Mouse (Mus musculus) spleen, embryonic (tissue): ENCODE data around the gene Ppp1r11.

Experiments
- CTCF ChIA-PET: fragments of 350-600 bp; sonication (Branson Sonifier 250); formaldehyde crosslinking; loops from one replicate; lab custom pipeline; 2022; lab: Charles Lee

Ppp1r11 gene

DNA sequence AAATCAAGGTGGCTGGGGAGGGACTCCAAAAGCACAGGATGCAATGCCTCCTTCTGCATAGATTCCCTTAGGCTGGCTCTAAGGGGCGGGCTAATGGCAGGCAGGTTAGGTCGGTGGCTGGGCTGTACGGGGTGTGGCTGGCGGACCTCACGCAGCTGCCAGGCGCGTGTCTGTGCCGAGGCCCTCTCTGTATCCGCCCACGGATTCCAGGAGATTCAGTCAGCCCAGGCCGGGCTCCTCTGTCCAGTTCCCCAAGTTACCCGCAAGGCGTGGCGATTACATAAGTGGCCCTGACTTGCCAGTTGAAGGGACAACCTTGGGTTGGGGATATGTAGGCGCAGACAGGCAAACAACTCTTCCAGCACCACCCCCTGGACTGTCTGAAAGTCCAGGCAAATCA, 31.3 kb downstream of the Ppp1r11 start:
- CTCF ChIA-PET = no interaction called here

DNA sequence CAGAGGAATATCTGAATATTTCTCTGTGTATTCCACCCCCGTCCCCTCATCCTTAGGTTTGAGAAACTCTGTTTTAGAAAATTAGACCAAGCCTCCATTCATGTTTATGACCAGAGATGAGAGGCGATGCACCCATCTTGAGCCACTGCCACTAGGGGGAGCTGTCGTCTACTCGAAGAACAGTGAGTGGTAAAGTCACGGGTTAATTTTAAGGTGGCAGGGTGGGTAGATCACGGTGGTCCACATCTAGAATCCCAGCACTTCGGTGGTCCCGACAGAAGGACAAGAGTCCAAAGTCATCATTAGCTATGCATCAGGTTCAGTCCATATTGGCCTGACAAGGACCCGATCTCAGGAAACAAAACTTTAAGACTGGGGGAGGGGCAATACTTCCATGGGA, 36.5 kb downstream of the Ppp1r11 start:
- CTCF ChIA-PET = interaction anchor here (1.0 kb wide), 1 partner anchor 12 kb away, joined by 4 read pairs; no protein-coding TSS in a partner anchor

DNA sequence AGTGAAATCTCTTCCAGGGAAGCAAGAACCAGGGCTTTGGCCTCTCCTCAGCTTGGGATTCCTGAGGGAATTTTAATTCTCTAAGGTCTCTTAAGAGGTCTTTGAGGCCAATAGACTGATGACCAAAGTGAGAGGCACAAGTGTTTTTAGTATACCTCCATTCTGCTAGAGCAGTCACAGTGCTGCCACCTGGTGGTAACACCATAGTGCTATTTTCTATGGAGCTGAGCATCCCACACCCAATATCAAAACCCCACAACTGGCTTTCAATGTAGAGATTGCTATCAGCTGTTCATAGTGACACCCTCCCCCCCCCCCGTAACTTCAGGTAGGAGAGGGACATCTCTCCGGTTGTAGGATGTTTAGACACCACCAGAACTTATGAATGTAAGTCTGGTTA, 37.4 kb downstream of the Ppp1r11 start:
- CTCF ChIA-PET = no interaction called here

DNA sequence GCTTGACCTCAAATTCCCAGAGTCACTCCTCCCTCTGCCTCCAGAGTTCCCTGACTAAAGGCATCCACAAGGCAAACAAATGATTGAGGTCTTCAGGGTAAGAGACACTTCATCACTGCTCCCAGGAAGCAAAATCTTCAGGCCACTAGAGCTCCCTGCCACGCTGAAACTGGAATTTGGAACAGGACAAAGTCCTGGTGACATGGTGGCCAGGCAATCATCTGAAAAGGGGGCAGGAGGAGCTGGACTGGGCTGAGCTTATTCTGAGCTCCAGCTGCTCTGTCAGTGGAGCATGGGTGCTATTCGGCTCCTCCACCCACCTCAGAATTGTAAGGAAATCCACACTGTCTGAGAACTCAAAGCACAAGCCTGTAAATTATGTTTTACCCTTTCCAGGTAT, 39.5 kb downstream of the Ppp1r11 start:
- CTCF ChIA-PET = interaction anchor here (0.6 kb wide), 2 partner anchors 33 to 135 kb away, joined by 3 read pairs; no protein-coding TSS in a partner anchor

DNA sequence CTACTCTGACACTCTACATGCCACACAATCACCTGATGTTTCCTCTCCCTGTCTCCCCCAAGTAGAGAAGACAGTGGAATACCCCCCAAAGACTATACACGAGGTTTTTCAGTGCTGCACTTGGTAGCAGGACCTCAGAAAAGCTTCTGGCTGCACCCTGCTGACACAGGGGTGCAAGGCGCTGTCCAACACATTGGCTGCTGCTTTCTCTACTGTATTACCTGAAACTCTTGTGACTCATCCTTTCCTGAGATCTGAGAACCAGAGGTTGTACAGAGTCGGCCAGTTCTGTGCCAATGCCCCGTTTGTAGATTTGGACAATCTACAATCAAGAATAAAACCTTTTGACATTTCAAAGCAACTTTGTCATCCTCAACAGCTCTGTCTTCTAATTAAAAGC, 41.7 kb downstream of the Ppp1r11 start:
- CTCF ChIA-PET = no interaction called here

DNA sequence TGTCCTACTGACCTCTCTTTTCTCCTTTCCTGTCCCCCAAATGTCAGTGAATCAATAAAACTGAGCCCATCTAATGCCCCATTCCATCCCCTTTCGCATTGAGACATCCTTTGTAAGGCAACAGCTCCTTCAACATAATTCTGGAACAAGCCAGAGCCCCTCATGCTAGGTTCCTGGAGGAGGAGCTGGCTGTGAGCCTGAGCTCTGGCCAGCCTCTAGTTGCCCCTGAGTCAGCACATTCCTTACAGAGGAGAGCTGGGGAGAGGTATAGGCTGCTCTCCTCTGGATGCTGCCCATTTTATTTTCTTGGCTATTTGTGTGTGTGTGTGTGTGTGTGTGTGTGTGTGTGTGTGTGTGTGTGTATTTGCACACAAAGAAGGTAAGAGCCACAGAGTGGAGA, 43.3 kb downstream of the Ppp1r11 start:
- CTCF ChIA-PET = no interaction called here

DNA sequence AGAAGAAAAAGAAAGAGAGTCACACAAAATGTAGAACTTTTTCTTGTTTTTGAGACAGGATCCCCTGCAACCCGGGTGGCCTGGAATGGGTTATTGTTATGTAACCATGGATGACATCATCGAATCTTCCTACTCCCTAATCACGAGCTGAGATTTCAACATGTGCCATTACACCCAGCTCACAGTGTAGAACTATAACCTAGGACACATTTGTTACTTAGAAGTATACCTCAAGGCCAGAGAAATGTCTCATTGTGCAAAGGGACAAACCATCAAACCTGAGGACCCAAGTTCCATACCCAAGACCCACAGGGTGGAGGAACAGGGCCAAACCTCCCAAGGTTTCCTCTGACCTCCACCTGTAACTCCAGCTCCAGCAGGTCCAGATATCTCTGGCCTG, 47.9 kb downstream of the Ppp1r11 start:
- CTCF ChIA-PET = interaction anchor here (1.1 kb wide), 1 partner anchor 11 kb away, joined by 4 read pairs; no protein-coding TSS in a partner anchor

DNA sequence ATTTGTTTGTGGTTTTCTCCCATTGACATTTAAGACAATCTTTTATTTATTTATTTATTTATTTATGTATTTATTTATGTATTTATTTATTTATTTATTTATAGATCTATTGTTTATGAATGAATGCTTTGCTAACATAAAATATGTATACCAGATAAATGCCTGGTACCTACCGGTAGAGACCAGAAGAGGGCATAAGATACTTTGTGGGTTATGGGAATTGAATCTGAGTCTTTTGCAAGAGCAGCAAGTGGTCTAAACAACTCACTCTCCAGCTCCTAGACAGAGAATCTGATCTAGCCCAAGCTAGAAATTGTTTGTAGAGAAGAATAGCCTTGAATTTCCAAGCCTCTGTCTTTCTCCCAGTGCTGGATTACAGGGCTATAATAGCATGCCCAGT, 50.9 kb downstream of the Ppp1r11 start:
- CTCF ChIA-PET = no interaction called here

DNA sequence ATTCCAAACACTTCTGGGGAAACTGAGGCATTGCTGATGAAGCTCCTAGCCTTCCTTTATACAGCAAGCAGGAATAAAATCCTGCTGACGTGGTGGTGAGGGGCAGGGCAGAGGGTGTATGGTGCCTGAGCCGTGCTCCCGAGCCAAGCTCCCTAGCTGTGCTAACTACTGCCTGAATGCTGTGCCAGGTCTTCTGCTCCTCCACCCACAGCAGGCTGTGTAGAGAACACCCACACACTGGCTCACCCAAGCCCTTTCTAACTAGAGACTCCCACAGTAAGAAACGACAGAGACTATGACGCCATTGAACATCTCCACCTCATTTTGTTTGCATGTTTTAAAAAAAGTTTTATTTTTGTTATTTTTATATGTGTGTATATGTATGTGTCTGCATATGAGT, 51.5 kb downstream of the Ppp1r11 start:
- CTCF ChIA-PET = no interaction called here

DNA sequence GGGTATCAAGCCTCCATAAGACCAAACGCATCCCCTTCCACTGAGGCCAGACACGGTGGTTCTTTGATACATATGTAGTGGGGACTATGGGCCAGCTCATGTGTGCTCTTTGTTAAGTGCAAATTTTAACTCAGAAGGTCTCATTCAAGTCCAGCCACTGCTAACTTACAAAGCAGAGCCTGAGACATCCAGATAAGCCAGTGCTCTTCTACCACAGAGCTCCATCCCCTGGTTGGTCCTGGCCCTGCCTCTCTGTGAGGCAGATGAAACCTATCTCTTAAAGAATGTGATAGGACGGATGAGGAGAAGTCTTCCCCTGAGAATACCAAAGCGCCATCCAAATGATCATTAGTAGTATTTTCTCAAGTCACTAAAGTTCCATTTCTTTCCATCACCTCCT, 52.2 kb downstream of the Ppp1r11 start:
- CTCF ChIA-PET = no interaction called here
